Mouse (Mus musculus): ENCODE data around the gene Adamtsl5. TPM values are rescaled to one million over a fixed set of nuclear protein-coding genes. Genes with fewer than 3 reads are reported as not detected.

Gene Adamtsl5
- polyA plus RNA-seq (2017; shearing (Covaris generic)), result not detected

DNA sequence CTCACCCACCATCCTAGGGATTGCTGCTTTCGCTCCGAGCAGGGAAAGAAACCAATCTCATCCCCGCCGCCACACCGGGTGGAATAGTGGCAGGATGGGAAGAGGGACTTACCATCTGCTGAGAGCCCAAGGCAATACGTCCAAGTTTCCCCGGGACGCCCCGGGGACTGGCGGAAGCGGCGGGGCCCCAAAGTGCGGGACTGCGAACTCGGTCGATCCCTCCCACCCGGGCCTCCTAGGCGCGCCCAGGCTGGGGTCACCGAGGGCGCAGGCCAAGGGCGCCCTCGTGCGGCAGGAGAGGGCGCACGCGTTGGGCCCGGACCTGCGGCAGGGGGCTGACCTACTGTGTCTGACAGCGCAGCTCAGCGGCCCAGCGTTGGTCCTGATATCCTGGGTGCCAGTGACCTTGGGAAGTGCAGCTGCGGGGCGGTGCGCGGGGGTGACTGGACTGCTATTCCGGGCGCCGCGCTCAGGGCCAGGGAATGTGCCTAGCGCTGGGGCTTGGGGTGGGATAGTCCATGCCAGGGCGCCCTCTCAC, at the start of gene Adamtsl5:
Gene Adamtsl5, minus strand, starts transcription at position 169 of the 538 bp plus-strand sequence.

GRCm38 (mm10) chr10:80387522-80387959, 39.3 kb upstream of the Adamtsl5 start, which contains the start of gene Mex3d:
Mex3d (minus strand) TSS chr10:80387659.

GRCm38 (mm10) chr10:80356001-80356682, 7.9 kb upstream of the Adamtsl5 start, which contains the start of gene Plk5:
Plk5 (plus strand) TSS chr10:80356459.

GRCm38 (mm10) chr10:80329273-80330081, 18.7 kb downstream of the Adamtsl5 start, which contains the start of the genes Pcsk4 and Reep6:
Pcsk4 (minus strand) TSS chr10:80329498.
Reep6 (plus strand) TSS chr10:80329953.

GRCm38 (mm10) chr10:80320340-80320760, 27.9 kb downstream of the Adamtsl5 start, which contains the start of gene 2310011J03Rik:
2310011J03Rik (minus strand) TSS chr10:80320537.

GRCm38 (mm10) chr10:80295618-80296425, 52.4 kb downstream of the Adamtsl5 start, which contains the start of gene Apc2:
Apc2 (plus strand) TSS chr10:80295977.

DNA sequence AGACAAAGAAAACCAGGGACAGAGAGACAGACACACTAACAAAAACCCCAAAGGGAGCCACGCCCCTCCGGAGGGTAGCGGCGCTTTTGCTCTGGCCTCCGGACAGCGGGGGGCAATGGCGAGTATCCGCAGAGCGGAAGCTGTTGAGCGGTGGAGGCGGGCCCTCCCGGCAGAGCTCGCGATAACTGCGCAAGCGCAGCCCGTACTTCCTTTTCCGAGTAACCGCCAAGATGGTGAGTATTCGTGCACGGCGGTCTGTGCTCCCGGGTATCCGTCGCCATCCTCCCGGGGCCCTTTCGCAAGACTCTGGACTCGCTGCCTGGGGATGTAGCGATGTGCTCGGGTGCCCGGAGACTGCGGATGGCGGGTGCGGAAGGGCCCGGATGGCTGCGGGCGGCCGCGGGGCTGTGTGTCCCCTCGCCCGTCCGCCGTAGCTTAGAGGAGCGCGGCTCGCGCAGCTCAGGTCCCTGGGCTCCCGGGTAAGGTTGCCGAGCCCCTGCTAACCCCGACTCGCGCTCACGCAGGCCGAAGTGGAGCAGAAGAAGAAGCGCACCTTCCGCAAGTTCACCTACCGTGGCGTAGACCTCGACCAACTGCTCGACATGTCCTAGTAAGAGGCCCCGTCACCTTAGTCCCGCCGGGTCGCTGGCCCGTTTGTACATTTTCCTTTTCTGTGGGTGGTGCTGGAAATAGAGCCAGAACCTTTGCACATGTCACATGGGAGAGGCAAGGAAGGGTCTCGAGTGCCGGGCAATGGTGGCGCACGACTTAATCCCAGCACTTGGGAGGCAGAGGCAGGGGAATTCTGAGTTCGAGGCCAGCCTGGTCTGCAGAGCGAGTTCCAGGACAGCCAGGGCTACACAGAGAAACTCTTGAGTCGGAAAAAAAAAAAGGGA, 55.7 kb downstream of the Adamtsl5 start, which contains the start of gene Rps15:
Gene Rps15, plus strand, starts transcription at position 203 of the 896 bp plus-strand sequence.

Other genes with a start within 250 kb of the Adamtsl5 start
- gene Sbno2, start 242.8 kb downstream of the Adamtsl5 start, polyA plus RNA-seq (2017; shearing (Covaris generic)), result 71.4 TPM
- 10.0 TPM for gene Stk11, start 232.6 kb downstream of the Adamtsl5 start, polyA plus RNA-seq (2017; shearing (Covaris generic))
- gene Atp5d, start 209.8 kb downstream of the Adamtsl5 start, polyA plus RNA-seq (2017; shearing (Covaris generic)), result 362 TPM
- 2.3 TPM for gene Cbarp, start 207.6 kb downstream of the Adamtsl5 start, polyA plus RNA-seq (2017; shearing (Covaris generic))
- 1.5 TPM for gene Midn, start 200.1 kb downstream of the Adamtsl5 start, polyA plus RNA-seq (2017; shearing (Covaris generic))
- 293 TPM for gene Cirbp, start 182.4 kb downstream of the Adamtsl5 start, polyA plus RNA-seq (2017; shearing (Covaris generic))
- gene 1600002K03Rik, start 175.5 kb downstream of the Adamtsl5 start, polyA plus RNA-seq (2017; shearing (Covaris generic)), result 32.8 TPM
- gene Efna2, start 168.9 kb downstream of the Adamtsl5 start, polyA plus RNA-seq (2017; shearing (Covaris generic)), result 0.38 TPM
- 130 TPM for gene Mum1, start 122.0 kb downstream of the Adamtsl5 start, polyA plus RNA-seq (2017; shearing (Covaris generic))
- 347 TPM for gene Ndufs7, start 99.3 kb downstream of the Adamtsl5 start, polyA plus RNA-seq (2017; shearing (Covaris generic))
- gene Gamt, start 87.4 kb downstream of the Adamtsl5 start, polyA plus RNA-seq (2017; shearing (Covaris generic)), result 1.8 TPM
- 40.9 TPM for gene Dazap1, start 86.9 kb downstream of the Adamtsl5 start, polyA plus RNA-seq (2017; shearing (Covaris generic))
- gene Rps15, start 56.0 kb downstream of the Adamtsl5 start, polyA plus RNA-seq (2017; shearing (Covaris generic)), result 1,130 TPM
- 0.33 TPM for gene Apc2, start 52.4 kb downstream of the Adamtsl5 start, polyA plus RNA-seq (2017; shearing (Covaris generic))
- gene 2310011J03Rik, start 27.9 kb downstream of the Adamtsl5 start, polyA plus RNA-seq (2017; shearing (Covaris generic)), result 91.4 TPM
- 26.0 TPM for gene Pcsk4, start 18.9 kb downstream of the Adamtsl5 start, polyA plus RNA-seq (2017; shearing (Covaris generic))
- not detected for gene Reep6, start 18.5 kb downstream of the Adamtsl5 start, polyA plus RNA-seq (2017; shearing (Covaris generic))
- not detected for gene Plk5, start 8.0 kb upstream of the Adamtsl5 start, polyA plus RNA-seq (2017; shearing (Covaris generic))
- 0.21 TPM for gene Mex3d, start 39.2 kb upstream of the Adamtsl5 start, polyA plus RNA-seq (2017; shearing (Covaris generic))
- gene Mbd3, start 51.1 kb upstream of the Adamtsl5 start, polyA plus RNA-seq (2017; shearing (Covaris generic)), result 25.0 TPM
- 318 TPM for gene Uqcr11, start 58.4 kb upstream of the Adamtsl5 start, polyA plus RNA-seq (2017; shearing (Covaris generic))
- 15.8 TPM for gene Tcf3, start 85.2 kb upstream of the Adamtsl5 start, polyA plus RNA-seq (2017; shearing (Covaris generic))
- gene Onecut3, start 146.4 kb upstream of the Adamtsl5 start, polyA plus RNA-seq (2017; shearing (Covaris generic)), result not detected
- gene Atp8b3, start 190.7 kb upstream of the Adamtsl5 start, polyA plus RNA-seq (2017; shearing (Covaris generic)), result not detected
- 38.4 TPM for gene Rexo1, start 213.1 kb upstream of the Adamtsl5 start, polyA plus RNA-seq (2017; shearing (Covaris generic))
- gene Klf16, start 228.9 kb upstream of the Adamtsl5 start, polyA plus RNA-seq (2017; shearing (Covaris generic)), result 0.87 TPM
- gene Abhd17a, start 241.9 kb upstream of the Adamtsl5 start, polyA plus RNA-seq (2017; shearing (Covaris generic)), result 23.8 TPM

All from CD4-positive, CD25-positive, alpha-beta regulatory T cell, adult 9 weeks (primary cell).